Mouse (Mus musculus) spleen, adult 2 months (tissue): ENCODE data around the gene Slc22a15.

Source experiments
- CTCF ChIP-seq: fragments of 200-500 bp; IDR thresholded peaks from 2 replicates; pipeline ENCODE4 v1.5.1; 2011; ENCODE audit warnings: mild to moderate bottlenecking, inconsistent platforms; ENCODE audit not compliant: insufficient read depth, insufficient read length, insufficient replicate concordance; ENCODE audit errors: extremely low read depth
- POLR2A ChIP-seq: fragments of 200-500 bp; IDR thresholded peaks from 2 replicates; pipeline ENCODE4 v1.6.1; 2011; ENCODE audit warnings: low read depth, low read length, inconsistent platforms

- TF ChIP-seq POLR2A (no peak), CTCF (no peak)
These were observed 12.2 kb downstream of the Slc22a15 start for GRCm38 (mm10) chr3:101912041-101912440.
